Comparison of ENCODE assay signal across 8 mouse cellular contexts in the genomic region with DNA sequence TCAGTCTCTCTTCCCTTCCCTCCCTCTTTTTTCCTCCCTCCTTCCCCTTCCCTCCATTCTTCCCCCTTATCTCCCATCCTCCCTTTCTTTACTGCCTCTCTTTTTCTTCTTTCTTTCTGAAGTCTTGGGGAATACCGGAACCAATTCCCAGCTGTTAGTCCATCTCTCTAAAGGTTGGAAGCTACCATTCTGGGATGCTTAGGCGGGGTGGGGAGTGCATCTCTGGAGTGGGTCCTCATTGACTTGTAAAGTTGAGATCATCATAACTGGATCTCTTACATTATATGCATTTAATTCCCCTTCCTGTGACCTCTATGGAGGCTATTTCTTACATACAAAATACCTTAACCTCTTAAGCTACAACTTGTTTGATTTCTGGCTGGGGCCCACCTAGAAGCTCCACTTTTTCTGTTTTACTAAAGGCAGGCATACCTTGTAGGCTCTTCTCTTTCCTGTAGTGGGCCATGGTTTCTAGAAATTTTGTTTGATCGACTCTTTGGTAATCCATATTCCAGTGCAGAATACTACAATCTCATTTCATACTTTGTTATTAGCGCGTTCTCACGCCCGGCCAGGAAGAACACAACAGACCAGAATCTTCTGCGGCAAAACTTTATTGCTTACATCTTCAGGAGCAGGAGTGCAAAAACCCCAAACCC.
A peak's percentile ranks its signal among the peaks of the same experiment; 100 is the strongest.
DNase-seq lines count a peak whose midpoint lies in the region; ATAC-seq and TF ChIP-seq lines count a peak whose summit lies in the region.

No protein-coding gene starts in this region.

- no peak for DNase-seq in cerebellum, adult 2 months
- no peak for DNase-seq in cerebellum, adult 8-10 months
- peak; percentile 21 for DNase-seq in thymus, postnatal 0 days (ENCODE audit: low spot score)
- DNase-seq in thymus, postnatal 14 days = no peak
- DNase-seq in MN1 (ENCODE audit: low spot score) = no peak
- DNase-seq in urinary bladder, postnatal 25 days (ENCODE audit: low spot score) = no peak
- DNase-seq in spleen, postnatal 36 days (ENCODE audit: low spot score in 2 of 2) = no peak

- WGBS in cerebellum, adult 2 months = 10% methylated on average over 8 of the region's 8 CpGs
- WGBS in liver, embryonic 15.5 days (ENCODE audit: insufficient replicate concordance) = 30% methylated on average over 8 of the region's 8 CpGs

- no peak for ATAC-seq in liver, embryonic 15.5 days (ENCODE audit: insufficient read depth)

- no peak for TF ChIP-seq POLR2A in cerebellum, adult 2 months (IDR thresholded peaks at IDR 0.05; ENCODE audit: borderline replicate concordance, insufficient read depth, low read length)

- H3K27me3 ChIP-seq in cerebellum, adult 2 months (ENCODE audit: control insufficient read depth, insufficient read depth, low read length) = no peaks in the 10 kb centered on the region
- H3K27me3 ChIP-seq in liver, embryonic 15.5 days = no peaks in the 10 kb centered on the region

- H3K27ac ChIP-seq in cerebellum, adult 2 months (ENCODE audit: insufficient read depth, low read length) = peak overlapping the region; percentile 75; the same call in 1 of the 2 replicates
- H3K27ac ChIP-seq in liver, embryonic 15.5 days (replicated peaks) = no peak overlapping the region

- peak overlapping the region; percentile 48 for H3K4me2 ChIP-seq in liver, embryonic 15.5 days

- H3K9me3 ChIP-seq in liver, embryonic 15.5 days (replicated peaks) = no peaks in the 10 kb centered on the region

- H3K9ac ChIP-seq in liver, embryonic 15.5 days = no peak overlapping the region

- H3K4me3 ChIP-seq in cerebellum, adult 2 months (replicated peaks; ENCODE audit: insufficient read depth, low read depth, low read length) = peak overlapping the region; percentile 62
- peak overlapping the region; percentile 25 for H3K4me3 ChIP-seq in liver, embryonic 15.5 days (replicated peaks)

- H3K36me3 ChIP-seq in liver, embryonic 15.5 days (replicated peaks) = no peaks in the 10 kb centered on the region

- H3K4me1 ChIP-seq in cerebellum, adult 2 months (ENCODE audit: control insufficient read depth, insufficient read depth, low read length) = peaks cover 16% of the 10 kb centered on the region
- no peaks in the 10 kb centered on the region for H3K4me1 ChIP-seq in liver, embryonic 15.5 days (replicated peaks)

- no peak for TF ChIP-seq CTCF in cerebellum, adult 2 months (IDR thresholded peaks at IDR 0.05; ENCODE audit: borderline replicate concordance, insufficient read depth, low read depth, low read length)
